Mouse (Mus musculus) heart, postnatal 10 days (tissue): Measurements from ENCODE around the gene Lhx1. TPM values are rescaled to one million over a fixed set of nuclear protein-coding genes. Genes with fewer than 3 reads are reported as not detected.

Experiments used
- DNase-seq, 2 experiments: peaks; one replicate each; pipeline ENCODE4 v3.0.0; 2021
- intact Hi-C: fragments of 180-260 bp; cut with DNase I; formaldehyde crosslinking; loops from one replicate; pipeline ENCODE4 v1.15.1; 2025
- total RNA-seq, 2 experiments: library from RNA; stranded (reverse); gene quantifications; 2 replicates each; pipeline ENCODE4 v1.2.3; 2021

The Lhx1 gene
- total RNA-seq, 2 experiments from 2014 or later = not detected

DNA sequence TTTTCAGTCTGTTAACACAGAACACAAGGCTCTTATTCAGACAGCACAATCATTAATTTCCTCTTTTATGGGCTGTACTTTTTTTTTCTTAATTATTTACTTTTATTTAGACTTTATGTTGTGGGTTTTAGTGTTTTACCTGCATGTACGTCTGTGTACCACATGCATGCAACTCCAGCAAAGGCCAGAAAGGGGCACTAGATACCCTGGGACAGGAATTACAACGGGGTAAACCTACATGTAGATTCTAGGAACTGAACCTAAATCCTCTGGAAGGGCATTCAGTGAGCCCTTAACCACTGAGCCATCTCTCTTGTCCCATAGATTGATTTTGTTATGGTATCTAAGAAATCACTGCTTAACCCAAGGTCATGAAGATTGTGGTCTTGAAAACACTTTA lies 27.4 kb downstream of the Lhx1 start:
- intact Hi-C loops = no loop called here
- DNase-seq = no peak

DNA sequence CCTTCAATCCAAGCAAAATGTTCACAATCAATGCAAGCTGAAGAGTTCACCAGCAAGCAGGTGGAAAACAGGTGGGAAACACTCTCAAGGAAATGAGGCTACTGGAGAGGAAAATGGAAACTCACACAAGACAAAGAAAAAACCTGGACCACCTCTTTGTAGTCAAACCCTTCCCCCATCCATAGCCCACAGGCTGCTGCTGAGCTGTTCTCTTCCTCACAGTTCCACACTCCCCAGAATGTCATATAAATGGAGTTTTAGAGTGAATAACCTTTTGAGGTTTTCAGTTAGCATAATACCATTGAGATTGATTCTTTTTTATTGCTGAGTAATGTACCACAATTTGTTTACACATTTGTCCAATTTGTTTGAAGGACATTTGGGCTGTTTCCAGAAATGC lies 28.4 kb downstream of the Lhx1 start:
- intact Hi-C loops = no loop called here
- no peak for DNase-seq

DNA sequence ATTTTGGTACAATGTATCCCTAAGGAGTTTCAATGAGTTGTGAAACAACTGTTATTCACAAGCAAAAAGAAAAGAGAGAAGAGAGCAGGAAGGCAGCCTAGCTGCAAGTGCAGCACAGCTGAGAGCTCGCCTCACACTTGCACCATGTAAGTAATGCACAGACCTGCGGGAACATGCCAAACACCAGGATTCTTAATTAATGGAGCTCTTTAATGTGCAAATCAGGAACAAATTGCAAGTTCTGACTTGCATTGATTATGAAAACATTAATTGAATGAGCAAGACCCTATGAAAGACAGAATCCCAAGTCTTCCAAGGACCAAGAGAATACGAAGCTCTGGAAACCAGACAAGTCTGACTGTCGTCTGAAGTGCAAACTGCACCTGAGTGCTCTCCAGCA lies 29.6 kb downstream of the Lhx1 start:
- no peak for DNase-seq
- intact Hi-C loops = no loop called here

DNA sequence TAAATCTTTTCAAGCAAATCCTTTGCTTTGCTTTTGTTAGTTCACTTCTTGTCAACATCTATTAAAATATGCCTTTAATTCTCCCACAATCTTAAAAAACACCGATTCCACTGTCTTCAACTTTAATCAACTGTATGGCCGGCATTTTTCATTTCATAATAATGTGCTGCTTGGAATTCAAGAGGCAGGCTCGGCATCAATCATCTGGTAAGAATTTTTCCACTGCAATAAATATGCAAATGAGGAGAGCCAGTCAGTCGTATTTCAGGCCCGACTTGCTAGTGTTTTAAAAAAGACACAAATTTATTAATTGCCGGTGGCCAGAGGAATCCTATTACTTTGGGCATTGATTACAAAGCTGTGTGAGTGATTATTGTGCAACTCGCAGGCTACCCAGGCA lies 43.7 kb downstream of the Lhx1 start:
- DNase-seq = no peak
- intact Hi-C loops = no loop called here

DNA sequence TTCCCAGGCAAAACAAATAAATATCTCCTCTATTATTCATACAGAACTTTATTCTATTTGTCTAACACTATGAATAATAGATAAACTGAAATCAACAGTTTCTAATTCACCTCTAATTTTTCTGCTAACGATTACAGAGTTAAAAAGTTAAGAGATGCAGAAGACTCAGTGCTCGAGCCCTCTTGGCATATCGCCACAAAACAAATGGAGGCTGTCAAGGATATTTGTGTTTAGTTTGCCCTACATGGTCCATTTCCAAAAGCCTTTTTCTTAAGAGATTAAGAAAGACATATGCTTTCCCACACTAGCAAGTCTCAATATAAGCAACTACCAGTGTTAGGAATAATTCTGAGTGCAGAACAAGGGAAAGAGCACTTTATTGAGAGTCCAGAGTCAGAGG lies 44.9 kb downstream of the Lhx1 start:
- intact Hi-C loops = no loop called here
- peak; percentile 3 to 5 for DNase-seq

DNA sequence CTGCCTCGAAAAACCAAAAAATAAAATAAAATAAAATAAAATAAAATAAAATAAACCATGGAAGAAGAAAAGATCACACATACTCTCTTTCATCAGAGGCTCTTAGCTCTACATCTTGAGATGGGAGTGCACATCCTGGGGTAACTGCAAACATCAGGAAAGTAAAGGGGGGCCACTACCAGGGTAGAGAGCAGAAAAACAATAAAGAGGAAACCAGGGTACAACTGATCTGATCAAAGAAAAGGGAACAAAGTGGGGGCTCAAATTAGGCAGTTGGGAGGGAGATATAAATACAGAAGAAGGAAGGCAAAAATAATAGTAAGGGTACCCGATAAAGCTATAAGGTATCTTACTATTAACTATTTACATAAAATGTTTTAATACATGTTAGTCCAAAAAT lies 48.7 kb downstream of the Lhx1 start:
- no peak for DNase-seq
- intact Hi-C loops = no loop called here

DNA sequence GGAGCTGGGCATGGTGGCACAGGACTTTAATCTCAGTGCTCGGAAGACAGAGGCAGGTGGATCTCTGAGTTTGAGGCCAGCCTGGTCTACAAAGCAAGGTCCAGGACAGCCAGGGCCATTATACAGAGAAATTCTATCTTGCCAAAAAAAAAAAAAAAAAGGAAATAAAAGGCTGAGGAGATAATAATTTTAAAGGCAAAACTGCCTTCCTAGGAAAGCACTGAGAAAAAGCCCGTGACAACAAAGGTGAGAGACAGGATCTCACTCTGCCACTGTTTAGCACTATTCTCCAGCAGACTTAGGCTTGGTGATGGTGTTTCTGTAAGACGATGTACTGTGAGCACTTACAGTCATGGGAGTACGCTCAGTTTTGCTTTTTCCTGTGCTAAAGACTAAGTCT lies 49.3 kb downstream of the Lhx1 start:
- no peak for DNase-seq
- intact Hi-C loops = no loop called here

DNA sequence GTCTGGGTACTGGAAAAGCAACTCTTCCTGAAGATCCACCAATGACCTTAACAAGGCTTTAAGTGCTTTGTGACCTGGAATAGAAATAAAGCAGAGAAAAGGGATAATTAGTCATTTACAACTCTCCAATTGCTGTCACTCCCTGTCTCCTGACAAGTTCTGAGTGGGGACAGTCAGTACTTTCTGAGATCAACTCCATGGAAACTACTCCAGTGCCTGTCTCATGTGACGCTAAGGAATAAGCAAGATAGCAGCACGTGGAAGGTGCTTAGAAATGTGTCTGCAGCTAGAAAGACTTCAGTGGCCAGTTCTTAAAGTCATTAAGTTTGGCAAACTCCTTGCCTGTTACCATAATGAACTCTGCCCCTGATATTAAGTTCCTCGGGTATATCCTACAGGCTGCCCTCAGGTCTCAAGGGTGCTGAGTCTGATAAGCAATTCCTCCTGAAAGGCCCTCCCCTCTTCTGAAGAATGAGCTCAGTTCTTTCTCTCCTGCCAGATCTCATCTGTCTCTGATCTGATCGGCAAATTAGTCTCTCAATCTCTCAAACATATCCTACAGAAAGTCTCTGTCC lies 52.2 kb downstream of the Lhx1 start:
- intact Hi-C loops = no loop called here
- DNase-seq = no peak

Other genes with a start within 250 kb of the Lhx1 start
- 10 to 100 TPM; 14.9 to 15.0 TPM for gene Aatf, start 12.0 kb downstream of the Lhx1 start, total RNA-seq